Comparison of ENCODE assay signal across 10 mouse cellular contexts in the genomic region with DNA sequence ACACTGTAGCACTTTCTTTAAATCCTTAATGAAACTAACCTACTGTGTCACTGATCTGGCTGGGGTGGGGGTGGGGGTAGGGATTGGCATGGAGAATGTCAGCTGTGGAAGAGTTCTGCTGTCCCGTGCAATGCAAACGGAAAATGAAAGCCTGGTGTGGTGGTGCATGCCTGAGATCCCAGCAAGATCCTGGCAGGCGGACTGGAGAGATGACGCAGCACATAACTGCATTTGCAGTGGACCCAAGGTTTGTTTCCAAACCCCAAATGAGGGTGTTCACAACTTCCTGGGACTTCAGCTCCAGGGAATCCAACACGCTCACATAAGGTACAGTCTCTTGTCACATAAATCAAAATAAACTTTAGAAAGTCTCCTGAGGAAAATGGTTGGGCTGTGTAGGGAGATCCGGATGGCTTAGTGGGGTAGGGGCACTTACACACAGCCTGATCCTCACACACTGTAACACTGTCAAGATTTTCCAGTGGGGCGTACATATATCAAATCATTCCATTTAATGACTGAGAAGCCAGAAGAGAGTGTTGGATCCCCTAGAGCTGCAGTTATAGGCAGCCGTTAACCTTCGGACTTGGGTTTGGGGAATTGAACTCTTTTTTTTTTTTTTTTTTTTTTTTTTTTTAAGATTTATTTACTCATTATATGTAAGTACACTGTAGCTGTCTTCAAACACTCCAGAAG. TPM values are rescaled to one million over a fixed set of nuclear protein-coding genes. Genes with fewer than 3 reads are reported as not detected.
DNase-seq lines count a peak whose midpoint lies in the region; ATAC-seq and TF ChIP-seq lines count a peak whose summit lies in the region.
"Had no signal": no experiment of that assay in that cellular context is flagged by ENCODE, and none has a peak within 500 bp of the region (broad histone marks: within the 10 kb centered on the region; RNA-seq: fewer than 3 reads in every experiment).

No protein-coding gene starts in this region.

- H3K9me3 ChIP-seq in limb, embryonic 10.5 days (replicated peaks) = no peaks in the 10 kb centered on the region
- H3K9me3 ChIP-seq in stomach, embryonic 16.5 days (replicated peaks; ENCODE audit: control insufficient read depth, low read length) = no peaks in the 10 kb centered on the region
- H3K9me3 ChIP-seq in midbrain, embryonic 14.5 days (ENCODE audit: control insufficient read depth, low read length) = no peaks in the 10 kb centered on the region
- H3K9me3 ChIP-seq: neural tube, embryonic 13.5 days had no signal

- 57% methylated on average over 9 of the region's 9 CpGs for WGBS in lung, adult 2 months
- 64% methylated on average over 9 of the region's 9 CpGs for WGBS in limb, embryonic 10.5 days
- 56% methylated on average over 9 of the region's 9 CpGs for WGBS in stomach, embryonic 16.5 days
- 89% methylated on average over 9 of the region's 9 CpGs for WGBS in midbrain, embryonic 14.5 days

- 0 out of 2 replicates have a peak, but pooled peaks cover 2% of the 10 kb centered on the region for H3K4me1 ChIP-seq in lung, adult 2 months (ENCODE audit: control insufficient read depth, insufficient read depth, low read length)
- H3K4me1 ChIP-seq in limb, embryonic 10.5 days = peaks cover 21% of the 10 kb centered on the region
- H3K4me1 ChIP-seq in stomach, embryonic 16.5 days (ENCODE audit: control insufficient read depth, insufficient read depth, low read length) = peaks cover 13% of the 10 kb centered on the region
- no peaks in the 10 kb centered on the region for H3K4me1 ChIP-seq in midbrain, embryonic 14.5 days (ENCODE audit: control insufficient read depth, insufficient read depth, low read length)

- TF ChIP-seq CTCF in lung, adult 2 months (IDR thresholded peaks at IDR 0.05; ENCODE audit: insufficient read depth, low read length) = no peak

- H3K9ac ChIP-seq in stomach, embryonic 16.5 days (ENCODE audit: low read length) = no peak overlapping the region; the same call in 1 of the 2 replicates
- no peak overlapping the region for H3K9ac ChIP-seq in midbrain, embryonic 14.5 days (replicated peaks; ENCODE audit: low read length)
- H3K9ac ChIP-seq: neural tube, embryonic 13.5 days had no signal

- peak overlapping the region; percentile 34 for H3K4me2 ChIP-seq in stomach, embryonic 16.5 days (ENCODE audit: low read depth, low read length)
- no peak overlapping the region for H3K4me2 ChIP-seq in midbrain, embryonic 14.5 days (ENCODE audit: low read length)
- H3K4me2 ChIP-seq: neural tube, embryonic 13.5 days had no signal

- H3K4me3 ChIP-seq in lung, adult 2 months (replicated peaks; ENCODE audit: extremely low read depth, low read depth, low read length) = no peak overlapping the region
- 0 out of 2 replicates have a peak overlapping the region, but pooled peaks have one; percentile 8 for H3K4me3 ChIP-seq in limb, embryonic 10.5 days
- H3K4me3 ChIP-seq in stomach, embryonic 16.5 days (replicated peaks; ENCODE audit: low read length) = no peak overlapping the region
- H3K4me3 ChIP-seq in midbrain, embryonic 14.5 days (replicated peaks; ENCODE audit: low read depth, low read length) = no peak overlapping the region
- H3K4me3 ChIP-seq: neural tube, embryonic 13.5 days had no signal

- TF ChIP-seq POLR2A in lung, adult 2 months (IDR thresholded peaks at IDR 0.05; ENCODE audit: borderline replicate concordance, extremely low read depth, low read depth, low read length) = peak; percentile 46; the same call in 1 of the 2 replicates

- DNase-seq in lung, adult 2 months = peak; percentile 39
- DNase-seq in lung, postnatal 14 days = no peak
- DNase-seq in gastrocnemius, adult 8-10 months (ENCODE audit: low spot score in 2 of 2) = peak; percentile 46 to 67
- no peak for DNase-seq in limb, embryonic 10.5 days (ENCODE audit: low spot score)
- no peak for DNase-seq in right cerebral cortex, postnatal 25 days
- DNase-seq in midbrain, embryonic 14.5 days = no peak
- DNase-seq in urinary bladder, postnatal 14 days (ENCODE audit: low spot score) = no peak

- H3K36me3 ChIP-seq in limb, embryonic 10.5 days = no peaks in the 10 kb centered on the region
- no peaks in the 10 kb centered on the region for H3K36me3 ChIP-seq in stomach, embryonic 16.5 days (ENCODE audit: control insufficient read depth, insufficient read depth, low read length)
- H3K36me3 ChIP-seq in midbrain, embryonic 14.5 days (ENCODE audit: control insufficient read depth, insufficient read depth, low read length) = no peaks in the 10 kb centered on the region
- H3K36me3 ChIP-seq: neural tube, embryonic 13.5 days had no signal

- no peak for ATAC-seq in stomach, embryonic 16.5 days (ENCODE audit: insufficient read depth, low FRiP score)
- no peak for ATAC-seq in midbrain, embryonic 14.5 days (ENCODE audit: low FRiP score, low TSS enrichment)

- no peaks in the 10 kb centered on the region for H3K27me3 ChIP-seq in limb, embryonic 10.5 days (ENCODE audit: low read depth, poor library complexity, severe bottlenecking)
- no peaks in the 10 kb centered on the region for H3K27me3 ChIP-seq in stomach, embryonic 16.5 days (ENCODE audit: control insufficient read depth, insufficient read depth, low read length)
- H3K27me3 ChIP-seq in midbrain, embryonic 14.5 days (ENCODE audit: control insufficient read depth, insufficient read depth, low read length) = no peaks in the 10 kb centered on the region
- H3K27me3 ChIP-seq: neural tube, embryonic 13.5 days had no signal

- H3K27ac ChIP-seq in limb, embryonic 10.5 days = peak overlapping the region; percentile 62
- H3K27ac ChIP-seq in stomach, embryonic 16.5 days (ENCODE audit: low read length) = peak overlapping the region; percentile 64
- H3K27ac ChIP-seq in midbrain, embryonic 14.5 days (replicated peaks; ENCODE audit: low read depth, low read length) = no peak overlapping the region
- H3K27ac ChIP-seq: neural tube, embryonic 13.5 days had no signal

RNA-seq across cellular contexts. Expression of a gene that starts 7.4 kb away (rescaled TPM):
- polyA plus RNA-seq in lung, adult 2 months (2012; rRNA removed) = 10.4 and 12.1 TPM in 2 replicates
- total RNA-seq in gastrocnemius, adult 8-10 months (2022) = 10 to 100 TPM; 15.7 to 18.3 (median 17.0) TPM
- polyA plus RNA-seq in limb, embryonic 10.5 days (2016; fragmentation: Nextera tagmentation; extraction: Ambion mirVana) = 9.7 and 12.4 TPM in 2 replicates
- polyA plus RNA-seq in stomach, embryonic 16.5 days (2015; fragmentation: Nextera tagmentation; extraction: Ambion mirVana) = 13.7 and 15.3 TPM in 2 replicates
- polyA plus RNA-seq in midbrain, embryonic 14.5 days (2014; fragmentation: Nextera tagmentation; extraction: Ambion mirVana) = 12.7 and 13.1 TPM in 2 replicates

RNA-seq across cellular contexts. Expression of a gene that starts 14.0 kb away (rescaled TPM):
- 0.77 and 2.9 TPM in 2 replicates for polyA plus RNA-seq in lung, adult 2 months (2012; rRNA removed)
- total RNA-seq in gastrocnemius, adult 8-10 months (2022) = not detected
- not detected in 2 replicates for polyA plus RNA-seq in limb, embryonic 10.5 days (2016; fragmentation: Nextera tagmentation; extraction: Ambion mirVana)
- polyA plus RNA-seq in stomach, embryonic 16.5 days (2015; fragmentation: Nextera tagmentation; extraction: Ambion mirVana) = 1.0 TPM in 1 of 2 replicates, not detected in the other
- polyA plus RNA-seq in midbrain, embryonic 14.5 days (2014; fragmentation: Nextera tagmentation; extraction: Ambion mirVana) = not detected in 2 replicates
- total RNA-seq: megakaryocyte progenitor cell, adult 5-6 weeks had no signal

RNA-seq across cellular contexts. Expression of a gene that starts 46.0 kb away (rescaled TPM):
- 113 and 137 TPM in 2 replicates for polyA plus RNA-seq in lung, adult 2 months (2012; rRNA removed)
- total RNA-seq in gastrocnemius, adult 8-10 months (2022) = 10 to 100 TPM; 27.8 to 35.0 (median 29.8) TPM
- polyA plus RNA-seq in limb, embryonic 10.5 days (2016; fragmentation: Nextera tagmentation; extraction: Ambion mirVana) = 10.2 and 11.5 TPM in 2 replicates
- 16.6 and 18.3 TPM in 2 replicates for polyA plus RNA-seq in stomach, embryonic 16.5 days (2015; fragmentation: Nextera tagmentation; extraction: Ambion mirVana)
- 12.9 and 14.0 TPM in 2 replicates for polyA plus RNA-seq in midbrain, embryonic 14.5 days (2014; fragmentation: Nextera tagmentation; extraction: Ambion mirVana)

Comparison
In these comparisons a context has a peak if more than half of its experiments do, and no peak if none do; other contexts are left out.
1. DNase-seq: peak in lung, adult 2 months (single experiment) and gastrocnemius, adult 8-10 months (2 of 2); none in lung, postnatal 14 days (single experiment), limb, embryonic 10.5 days (single experiment), right cerebral cortex, postnatal 25 days (single experiment), midbrain, embryonic 14.5 days (single experiment) and urinary bladder, postnatal 14 days (single experiment).